Mouse (Mus musculus) intestine, postnatal 0 days (tissue): ENCODE data around the gene Exosc5. TPM values are rescaled to one million over a fixed set of nuclear protein-coding genes. Genes with fewer than 3 reads are reported as not detected.

Source experiments
- ATAC-seq: fragments of 200-750 bp; cut with Nextera tagmentation; 2 replicates; pipeline ENCODE4 v1.8.0; 2017; ENCODE audit warnings: mild to moderate bottlenecking, moderate TSS enrichment, moderate library complexity
- H3K27ac ChIP-seq: fragments of 300-500 bp; sonication (generic); 2 replicates; pipeline ENCODE4 v1.5.1; 2014; ENCODE audit warnings: mild to moderate bottlenecking, low read depth, low read length, moderate library complexity
- H3K27me3 ChIP-seq: fragments of 300-500 bp; sonication (generic); replicated peaks from 2 replicates; pipeline ENCODE4 v1.6.1; 2014; ENCODE audit warnings: low read length, mixed read lengths; ENCODE audit not compliant: control insufficient read depth, insufficient read depth
- H3K36me3 ChIP-seq: fragments of 300-500 bp; sonication (generic); 2 replicates; pipeline ENCODE4 v1.6.1; 2014; ENCODE audit warnings: mild to moderate bottlenecking, moderate library complexity; ENCODE audit not compliant: control insufficient read depth, insufficient read depth
- H3K4me1 ChIP-seq: fragments of 300-500 bp; sonication (generic); replicated peaks from 2 replicates; pipeline ENCODE4 v1.6.1; 2014; ENCODE audit warnings: antibody characterized with exemption, low read length, mixed read lengths; ENCODE audit not compliant: control insufficient read depth, insufficient read depth
- H3K4me2 ChIP-seq: fragments of 300-500 bp; sonication (generic); replicated peaks from 2 replicates; pipeline ENCODE4 v1.6.1; 2014; ENCODE audit warnings: low read depth, mild to moderate bottlenecking, moderate library complexity
- H3K4me3 ChIP-seq: fragments of 300-500 bp; sonication (generic); 2 replicates; pipeline ENCODE4 v1.5.1; 2014; ENCODE audit warnings: low read depth, low read length
- H3K9ac ChIP-seq: fragments of 300-500 bp; sonication (generic); 2 replicates; pipeline ENCODE4 v1.6.1; 2014; ENCODE audit warnings: mild to moderate bottlenecking, low read depth, low read length
- H3K9me3 ChIP-seq: fragments of 300-500 bp; sonication (generic); 2 replicates; pipeline ENCODE4 v1.6.1; 2016; ENCODE audit warnings: mixed run types; ENCODE audit not compliant: control insufficient read depth
- CTCF ChIP-seq: sonication (generic); IDR thresholded peaks from 2 replicates; pipeline ENCODE4 v1.5.1; 2016; ENCODE audit warnings: low read depth, mild to moderate bottlenecking, control low read depth, antibody characterized with exemption, moderate library complexity
- WGBS: fragments of 180-500 bp; shearing (Covaris S2); extraction: QIAGEN DNeasy Blood & Tissue Kit; methylation state at CpG from one replicate; pipeline ENCODE4 v1.1.7; 2014; 5-methylcytosine and 5-hydroxymethylcytosine counted together
- polyA plus RNA-seq: library from polyadenylated mRNA; unstranded; fragments of >200 nt; fragmentation: Nextera tagmentation; extraction: Ambion mirVana; gene quantifications from 2 replicates; pipeline ENCODE4 v1.2.1, GENCODE M21; 2015

The Exosc5 gene
- polyA plus RNA-seq, 1 experiment from 2014 or later: 50.4 TPM

DNA sequence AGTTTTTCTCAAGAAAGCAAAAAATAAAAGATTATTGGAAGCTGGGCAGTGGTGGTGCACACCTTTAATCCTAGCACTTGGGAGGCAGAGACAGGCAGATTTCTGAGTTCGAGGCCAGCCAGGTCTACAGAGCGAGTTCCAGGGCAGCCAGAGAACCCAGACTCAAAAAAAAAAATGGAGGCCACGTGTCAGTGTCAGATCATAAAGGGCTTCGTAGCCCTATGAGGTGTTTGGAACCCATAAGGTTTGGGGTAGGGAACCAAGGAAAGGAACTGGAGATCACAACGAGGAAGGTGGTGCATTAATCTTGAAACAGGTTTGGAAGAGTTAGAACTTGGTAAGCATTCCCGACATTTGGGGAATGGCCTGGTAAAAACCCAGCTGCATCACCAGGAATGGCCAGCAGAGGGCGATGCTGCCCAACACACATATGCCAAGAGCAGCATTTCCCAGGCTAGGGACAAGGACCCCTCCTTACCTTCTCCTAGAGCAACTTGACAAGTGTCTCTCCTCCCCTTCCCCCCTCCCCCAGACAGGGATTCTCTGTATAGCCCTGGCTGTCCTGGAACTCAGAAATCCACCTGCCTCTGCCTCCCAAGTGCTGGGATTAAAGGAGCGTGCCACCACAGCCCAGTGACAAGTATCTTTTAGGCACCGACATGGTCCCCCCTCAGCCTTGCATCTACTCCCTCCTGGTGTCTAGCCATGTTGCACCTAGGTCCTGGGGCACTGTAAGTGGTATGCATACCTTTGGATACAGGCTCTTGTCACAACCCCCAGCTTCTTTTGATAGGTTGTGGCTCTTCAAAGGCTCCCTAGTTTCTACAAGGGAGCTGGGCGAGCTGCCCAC, 61.0 kb downstream of the Exosc5 start:
- Histone ChIP-seq H3K4me2 (no peak overlapping the region), H3K9ac (no peak overlapping the region), H3K27ac (no peak overlapping the region), H3K4me1 (no peaks in the 10 kb centered on the region; the same call in 1 of the 2 replicates), H3K4me3 (no peak overlapping the region), H3K27me3 (no peaks in the 10 kb centered on the region), H3K36me3 (peaks cover 56% of the 10 kb centered on the region), H3K9me3 (no peaks in the 10 kb centered on the region)
- 60% methylated on average over 10 of the region's 10 CpGs for WGBS
- peak; percentile 95 for TF ChIP-seq CTCF
- no peak for ATAC-seq

DNA sequence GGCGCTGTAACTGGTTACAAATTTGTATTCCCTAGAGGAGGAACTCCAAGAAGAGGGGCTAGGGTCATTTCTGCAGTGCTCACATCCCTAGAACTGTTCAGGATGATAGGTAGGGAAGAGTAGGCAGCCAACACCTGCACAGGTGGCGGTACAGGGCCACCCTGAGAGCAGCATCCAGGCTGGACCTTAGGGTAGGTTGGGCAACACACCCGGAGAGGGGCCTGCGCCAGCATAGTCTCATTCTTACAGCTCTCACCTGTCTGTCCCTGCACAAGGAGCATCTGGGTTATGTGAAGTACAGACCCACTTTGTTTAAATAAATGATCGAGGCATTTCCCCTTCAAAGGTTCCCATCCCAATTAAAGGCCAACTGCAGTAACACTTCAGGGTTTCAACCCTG, 61.8 kb downstream of the Exosc5 start:
- H3K4me1 ChIP-seq: no peaks in the 10 kb centered on the region; the same call in 1 of the 2 replicates
- no peak for ATAC-seq
- H3K9ac ChIP-seq: no peak overlapping the region
- TF ChIP-seq CTCF: no peak
- no peak overlapping the region for H3K4me3 ChIP-seq
- H3K4me2 ChIP-seq: no peak overlapping the region
- H3K27me3 ChIP-seq: no peaks in the 10 kb centered on the region
- 88% methylated on average over 5 of the region's 5 CpGs for WGBS
- H3K27ac ChIP-seq: no peak overlapping the region
- H3K36me3 ChIP-seq: peaks cover 56% of the 10 kb centered on the region
- H3K9me3 ChIP-seq: no peaks in the 10 kb centered on the region

Other genes with a start within 250 kb of the Exosc5 start
- 0.16 TPM in 1 of 2 replicates, not detected in the other for gene Cxcl17, start 246.3 kb upstream of the Exosc5 start, polyA plus RNA-seq
- 59.1 and 92.6 TPM in 2 replicates for gene Ceacam1, start 181.6 kb upstream of the Exosc5 start, polyA plus RNA-seq
- 0.20 and 0.37 TPM in 2 replicates for gene Ceacam2, start 119.3 kb upstream of the Exosc5 start, polyA plus RNA-seq
- gene Erich4, start 43.3 kb upstream of the Exosc5 start, polyA plus RNA-seq: 117 and 135 TPM in 2 replicates
- gene Dmac2, start 39.8 kb upstream of the Exosc5 start, polyA plus RNA-seq: 29.0 and 32.6 TPM in 2 replicates
- 3.4 and 3.5 TPM in 2 replicates for gene B3gnt8, start 32.5 kb upstream of the Exosc5 start, polyA plus RNA-seq
- gene Bckdha, start 183 bp upstream of the Exosc5 start, polyA plus RNA-seq: 39.8 and 44.3 TPM in 2 replicates
- gene Tmem91, start 16.0 kb downstream of the Exosc5 start, polyA plus RNA-seq: 0.61 and 1.3 TPM in 2 replicates
- gene B9d2, start 21.6 kb downstream of the Exosc5 start, polyA plus RNA-seq: 12.4 and 12.6 TPM in 2 replicates
- 1.7 and 2.2 TPM in 2 replicates for gene Tgfb1, start 27.8 kb downstream of the Exosc5 start, polyA plus RNA-seq
- gene Ccdc97, start 59.9 kb downstream of the Exosc5 start, polyA plus RNA-seq: 15.9 and 16.5 TPM in 2 replicates
- gene Hnrnpul1, start 95.6 kb downstream of the Exosc5 start, polyA plus RNA-seq: 32.1 TPM in 2 replicates
- gene Axl, start 129.5 kb downstream of the Exosc5 start, polyA plus RNA-seq: 52.1 and 58.8 TPM in 2 replicates
- gene Cyp2s1, start 157.7 kb downstream of the Exosc5 start, polyA plus RNA-seq: 9.7 and 11.6 TPM in 2 replicates
- 0.13 and 0.29 TPM in 2 replicates for gene Cyp2b10, start 238.5 kb downstream of the Exosc5 start, polyA plus RNA-seq